Mouse (Mus musculus) liver, adult 2 months (tissue): Measurements from ENCODE around the gene Phf12. TPM values are rescaled to one million over a fixed set of nuclear protein-coding genes. Genes with fewer than 3 reads are reported as not detected.

Experiments used
- DNase-seq: peaks from one replicate; pipeline ENCODE4 v3.0.0-alpha.2; 2011; ENCODE audit warnings: low read depth, low spot score; ENCODE audit errors: extremely low read depth
- H3K27ac ChIP-seq: fragments of 200-500 bp; replicated peaks from 2 replicates; pipeline ENCODE4 v1.5.1; 2012; ENCODE audit warnings: low read depth, mild to moderate bottlenecking, control low read depth, inconsistent platforms, low read length; ENCODE audit not compliant: insufficient read depth
- H3K27me3 ChIP-seq: fragments of 200-500 bp; 2 replicates; pipeline ENCODE4 v1.6.1; 2012; ENCODE audit warnings: mild to moderate bottlenecking, moderate library complexity, low read length, inconsistent platforms; ENCODE audit not compliant: control insufficient read depth, insufficient read depth
- H3K36me3 ChIP-seq: fragments of 200-500 bp; 2 replicates; pipeline ENCODE4 v1.6.1; 2012; ENCODE audit warnings: low read length, inconsistent platforms; ENCODE audit not compliant: control insufficient read depth, insufficient read depth
- H3K4me1 ChIP-seq: fragments of 200-500 bp; 2 replicates; pipeline ENCODE4 v1.6.1; 2011; ENCODE audit warnings: low read length; ENCODE audit not compliant: control insufficient read depth, insufficient read depth
- H3K4me3 ChIP-seq: fragments of 200-500 bp; 2 replicates; pipeline ENCODE4 v1.5.1; 2011; ENCODE audit warnings: low read depth, mild to moderate bottlenecking, control low read depth, low read length, moderate library complexity; ENCODE audit not compliant: insufficient read depth
- H3K79me2 ChIP-seq: fragments of 200-500 bp; 2 replicates; pipeline ENCODE4 v1.6.1; 2012; ENCODE audit warnings: inconsistent platforms, mild to moderate bottlenecking, low read length, moderate library complexity; ENCODE audit not compliant: control insufficient read depth, insufficient read depth
- H3K9ac ChIP-seq: fragments of 200-500 bp; 2 replicates; pipeline ENCODE4 v1.6.1; 2012; ENCODE audit warnings: low read depth, mild to moderate bottlenecking, control low read depth, inconsistent platforms, low read length
- CTCF ChIP-seq: fragments of 200-500 bp; IDR thresholded peaks from 2 replicates; pipeline ENCODE4 v1.5.1; 2011; ENCODE audit warnings: low read depth, low read length, control low read depth
- POLR2A ChIP-seq: fragments of 200-500 bp; IDR thresholded peaks from 2 replicates; pipeline ENCODE4 v1.6.1; 2011; ENCODE audit warnings: low read length, control low read depth; ENCODE audit not compliant: insufficient read depth; ENCODE audit errors: extremely low read depth
- WGBS: fragments of 180-500 bp; shearing (Covaris S2); methylation state at CpG from one replicate; pipeline ENCODE4 v1.1.7; 2018; 5-methylcytosine and 5-hydroxymethylcytosine counted together
- polyA plus RNA-seq: library from polyadenylated mRNA; depleted of rRNA; stranded (reverse); fragments of >200 nt; gene quantifications from 2 replicates; pipeline ENCODE4 v1.2.3, GENCODE M21; 2012
- total RNA-seq: library from RNA; depleted of rRNA; stranded (reverse); fragments of >200 nt; gene quantifications from 2 replicates; pipeline ENCODE4 v1.2.3, GENCODE M21; 2014

The Phf12 gene
- total and polyA plus RNA-seq, 2 experiments = 3.6 to 24.9 TPM

DNA sequence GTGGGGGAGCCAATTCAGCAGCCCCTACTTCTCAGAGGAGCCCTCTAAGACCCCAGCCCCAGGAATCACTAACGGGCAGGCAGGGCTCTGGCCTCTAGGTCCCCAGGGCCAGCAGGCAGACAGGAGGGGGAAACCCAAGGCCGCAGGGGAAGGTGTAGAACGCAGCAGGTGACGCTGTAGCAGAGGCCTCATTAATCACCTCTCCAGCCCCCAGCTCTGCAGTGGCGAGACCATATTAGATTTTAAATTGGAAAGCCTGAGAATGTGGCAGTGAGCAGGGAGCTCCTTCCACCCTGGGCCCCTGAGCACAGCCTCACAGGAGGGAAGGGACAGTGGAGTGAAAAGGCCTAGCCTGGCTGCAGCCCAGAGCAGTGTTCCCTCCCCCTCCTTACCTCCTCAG lies 40.3 kb upstream of the Phf12 start:
- no peak overlapping the region for H3K27ac ChIP-seq
- no peaks in the 10 kb centered on the region for H3K36me3 ChIP-seq
- H3K4me3 ChIP-seq = no peak overlapping the region
- no peak for DNase-seq
- TF ChIP-seq CTCF (no peak), POLR2A (no peak)
- WGBS = 74% methylated on average over 5 of the region's 5 CpGs
- H3K79me2 ChIP-seq = no peaks in the 10 kb centered on the region
- H3K9ac ChIP-seq = no peak overlapping the region
- H3K27me3 ChIP-seq = no peaks in the 10 kb centered on the region
- no peaks in the 10 kb centered on the region for H3K4me1 ChIP-seq

DNA sequence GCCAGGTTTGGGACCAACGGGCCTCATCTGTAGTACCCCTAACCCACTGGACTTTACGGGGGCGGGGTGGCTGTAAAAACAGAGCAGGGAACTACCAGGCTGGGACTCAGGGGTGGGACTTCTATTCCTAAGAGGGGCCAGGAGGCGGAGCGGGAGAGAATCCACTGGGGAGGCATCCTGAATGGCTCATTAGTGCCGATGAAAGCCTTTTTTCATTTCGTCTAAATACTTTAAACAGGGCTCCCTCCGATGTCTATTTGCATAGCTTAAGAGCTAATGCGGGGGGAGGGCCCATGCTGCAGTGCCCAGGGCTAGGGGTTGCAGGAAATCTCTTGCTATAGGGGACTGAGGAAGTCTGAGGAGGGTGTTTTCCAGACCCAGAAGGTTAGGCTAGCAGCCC lies 34.7 kb upstream of the Phf12 start:
- Histone ChIP-seq H3K79me2 (no peaks in the 10 kb centered on the region), H3K27ac (no peak overlapping the region), H3K9ac (no peak overlapping the region), H3K27me3 (peaks cover 2% of the 10 kb centered on the region; the same call in 1 of the 2 replicates), H3K4me1 (no peaks in the 10 kb centered on the region), H3K4me3 (no peak overlapping the region), H3K36me3 (no peaks in the 10 kb centered on the region)
- no peak for DNase-seq
- TF ChIP-seq POLR2A (no peak), CTCF (no peak)
- WGBS = 25% methylated on average over 9 of the region's 9 CpGs

DNA sequence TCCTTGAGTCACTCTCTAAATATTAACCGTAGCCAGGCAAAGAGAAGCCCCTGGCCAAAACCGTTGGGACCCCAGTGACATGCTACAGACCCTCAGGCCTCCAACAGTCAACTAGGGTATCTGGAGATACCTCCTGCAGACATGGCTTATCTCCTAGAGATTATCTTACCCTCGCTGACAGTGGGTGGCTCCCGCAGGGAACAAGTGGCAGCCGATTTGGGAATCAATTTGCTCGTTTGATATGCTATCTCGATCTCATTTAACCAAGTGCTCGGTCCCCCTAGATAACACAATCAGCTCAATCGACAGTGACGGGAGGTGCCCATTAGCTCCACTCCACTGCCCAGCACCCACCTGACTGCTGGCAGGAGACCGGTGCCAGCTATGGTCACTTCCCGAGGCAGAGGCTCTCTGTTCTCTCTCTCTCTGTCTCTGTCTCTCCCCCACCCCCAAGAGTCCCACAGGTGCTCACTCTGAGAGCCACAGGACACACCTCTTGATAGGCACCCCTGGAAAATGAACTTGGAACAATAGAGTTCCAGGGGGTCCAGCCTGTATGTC lies 32.3 kb upstream of the Phf12 start:
- H3K79me2 ChIP-seq = no peaks in the 10 kb centered on the region
- no peak overlapping the region for H3K27ac ChIP-seq
- no peak overlapping the region for H3K9ac ChIP-seq
- H3K27me3 ChIP-seq = peaks cover 2% of the 10 kb centered on the region; the same call in 1 of the 2 replicates
- H3K4me3 ChIP-seq = no peak overlapping the region
- no peak for TF ChIP-seq POLR2A
- TF ChIP-seq CTCF = no peak
- DNase-seq = no peak
- H3K36me3 ChIP-seq = no peaks in the 10 kb centered on the region
- WGBS = 18% methylated on average over 12 of the region's 12 CpGs
- no peaks in the 10 kb centered on the region for H3K4me1 ChIP-seq

DNA sequence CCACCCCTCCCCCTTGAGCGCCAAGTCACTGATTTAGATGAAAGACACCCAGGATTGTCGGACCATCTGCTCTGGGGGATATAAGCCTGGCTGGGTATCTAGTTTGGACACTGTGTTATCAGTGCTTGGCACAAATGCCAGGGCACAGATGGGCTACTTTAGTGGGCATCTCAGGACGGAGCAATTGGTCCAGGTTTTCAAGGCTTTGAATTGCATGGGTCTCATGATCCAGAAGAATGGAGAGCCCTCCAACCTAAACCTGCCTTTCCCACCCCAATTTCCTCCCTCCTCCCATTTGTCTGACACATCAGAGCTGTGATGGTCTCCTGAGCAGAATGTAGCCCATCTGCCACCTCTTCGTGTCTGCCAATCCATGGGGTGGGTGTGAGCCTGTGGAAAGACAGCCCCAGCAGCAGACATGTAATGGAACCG lies 31.7 kb upstream of the Phf12 start:
- H3K4me3 ChIP-seq = no peak overlapping the region
- no peaks in the 10 kb centered on the region for H3K4me1 ChIP-seq
- no peak for DNase-seq
- H3K27ac ChIP-seq = no peak overlapping the region
- no peak overlapping the region for H3K9ac ChIP-seq
- H3K27me3 ChIP-seq = peaks cover 2% of the 10 kb centered on the region; the same call in 1 of the 2 replicates
- no peaks in the 10 kb centered on the region for H3K36me3 ChIP-seq
- no peaks in the 10 kb centered on the region for H3K79me2 ChIP-seq
- 63% methylated on average over 5 of the region's 5 CpGs for WGBS
- no peak for TF ChIP-seq POLR2A
- no peak for TF ChIP-seq CTCF

DNA sequence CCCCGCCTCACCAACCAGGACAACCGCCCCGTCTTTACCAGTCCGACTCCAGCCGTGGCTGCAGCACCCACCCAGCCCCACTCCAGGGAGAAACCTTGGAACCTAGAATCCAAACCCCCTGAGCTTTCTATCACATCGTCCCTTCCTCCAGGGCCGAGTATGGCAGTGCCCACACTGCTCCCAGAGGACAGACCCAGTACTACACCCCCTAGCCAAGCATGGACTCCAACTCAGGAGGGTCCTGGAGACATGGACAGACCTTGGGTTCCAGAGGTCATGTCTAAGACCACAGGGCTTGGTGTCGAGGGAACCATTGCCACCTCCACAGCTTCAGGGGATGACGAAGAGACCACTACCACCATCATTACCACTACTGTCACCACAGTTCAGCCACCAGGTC lies 28.9 kb upstream of the Phf12 start:
- TF ChIP-seq CTCF (peak; percentile 80), POLR2A (no peak)
- no peak for DNase-seq
- WGBS = 34% methylated on average over 9 of the region's 9 CpGs

DNA sequence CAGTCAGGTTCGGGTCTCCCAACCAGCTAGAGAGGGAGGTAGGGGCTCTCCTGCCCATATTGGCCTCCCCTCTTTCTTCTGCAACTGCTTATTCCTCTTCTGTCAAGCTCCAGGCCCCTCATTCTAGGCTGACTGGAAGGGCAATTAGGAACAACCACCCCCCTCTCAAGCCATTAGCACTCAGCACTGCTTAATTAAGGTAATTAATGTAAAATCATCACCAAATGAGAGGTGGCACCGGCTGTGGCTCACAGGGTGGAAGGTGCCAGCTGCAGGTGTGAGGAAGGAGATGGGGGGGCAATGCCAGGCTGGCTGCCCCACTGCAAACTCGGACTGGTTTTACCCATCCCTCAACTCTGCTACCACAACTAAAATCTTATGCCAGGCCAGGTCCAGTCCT lies 26.1 kb upstream of the Phf12 start:
- DNase-seq = no peak
- Histone ChIP-seq H3K4me3 (no peak overlapping the region), H3K9ac (no peak overlapping the region), H3K79me2 (no peaks in the 10 kb centered on the region), H3K4me1 (no peaks in the 10 kb centered on the region), H3K36me3 (no peaks in the 10 kb centered on the region), H3K27ac (no peak overlapping the region), H3K27me3 (no peaks in the 10 kb centered on the region)
- TF ChIP-seq CTCF (no peak), POLR2A (no peak)
- WGBS = 69% methylated on average over 3 of the region's 3 CpGs

More for the DNA sequence above, 28.9 kb upstream of the Phf12 start:
- H3K27me3 ChIP-seq = peaks cover 2% of the 10 kb centered on the region; the same call in 1 of the 2 replicates
- H3K4me3 ChIP-seq = no peak overlapping the region
- no peaks in the 10 kb centered on the region for H3K4me1 ChIP-seq
- no peaks in the 10 kb centered on the region for H3K36me3 ChIP-seq
- no peaks in the 10 kb centered on the region for H3K79me2 ChIP-seq
- no peak overlapping the region for H3K27ac ChIP-seq
- no peak overlapping the region for H3K9ac ChIP-seq
